Mouse (Mus musculus): ENCODE measurements around the gene Ntan1.

DNA sequence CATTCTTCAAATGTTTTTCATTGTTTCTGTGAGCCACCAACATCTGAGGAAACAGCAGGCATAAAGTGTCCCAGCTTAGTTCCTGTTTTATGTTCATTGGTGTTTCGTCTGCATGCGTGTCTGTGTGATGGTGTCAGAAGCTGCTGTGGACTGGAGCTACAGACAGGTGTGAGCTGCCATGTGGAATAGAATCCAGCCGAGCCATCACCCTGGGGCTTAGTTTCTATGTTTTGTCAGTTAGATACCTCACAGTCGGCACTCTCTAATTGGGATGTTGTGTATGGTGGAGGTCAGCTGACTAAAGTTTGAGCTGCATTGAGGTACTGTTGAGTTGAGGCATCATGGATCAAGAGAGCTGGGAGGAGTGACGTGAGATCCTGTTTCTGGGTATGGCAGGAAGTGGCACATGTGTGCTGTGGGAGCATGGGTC lies 21.9 kb upstream of the Ntan1 start:
- TF ChIP-seq CTCF (conservative IDR thresholded peaks at IDR 0.05; ENCODE audit: insufficient read depth, insufficient read length, low read depth, low read length) (no peak), POLR2A (IDR thresholded peaks at IDR 0.05; ENCODE audit: low read depth, low read length) (no peak)

Measured in kidney, adult 2 months (tissue).